Mouse (Mus musculus) hindbrain, embryonic 16.5 days (tissue): ENCODE results near the gene Fubp1. TPM values are rescaled to one million over a fixed set of nuclear protein-coding genes. Genes with fewer than 3 reads are reported as not detected.
"Not testable (repeated sequence)": the region's sequence is repeated elsewhere in the genome, so short reads cannot be mapped to it uniquely, and the experiment has no call there.

Source experiments
- ATAC-seq: fragments of 200-750 bp; cut with Nextera tagmentation; 2 replicates; pipeline ENCODE4 v1.8.0; 2017; ENCODE audit warnings: moderate TSS enrichment, moderate library complexity
- H3K27ac ChIP-seq: fragments of 300-500 bp; sonication (generic); 2 replicates; pipeline ENCODE4 v1.5.1; 2014; ENCODE audit warnings: low read depth, mild to moderate bottlenecking, control low read depth, low read length, moderate library complexity
- H3K27me3 ChIP-seq: fragments of 300-500 bp; sonication (generic); replicated peaks from 2 replicates; pipeline ENCODE4 v1.6.1; 2014; ENCODE audit warnings: low read length; ENCODE audit not compliant: control insufficient read depth, insufficient read depth
- H3K36me3 ChIP-seq: fragments of 300-500 bp; sonication (generic); 2 replicates; pipeline ENCODE4 v1.6.1; 2014; ENCODE audit warnings: mild to moderate bottlenecking, low read length, moderate library complexity, mixed read lengths; ENCODE audit not compliant: control insufficient read depth, insufficient read depth
- H3K4me1 ChIP-seq: fragments of 300-500 bp; sonication (generic); 2 replicates; pipeline ENCODE4 v1.6.1; 2014; ENCODE audit warnings: low read depth, low read length; ENCODE audit not compliant: control insufficient read depth, insufficient read depth
- H3K4me2 ChIP-seq: fragments of 300-500 bp; sonication (generic); 2 replicates; pipeline ENCODE4 v1.6.1; 2014; ENCODE audit warnings: mild to moderate bottlenecking, low read length, control low read depth, moderate library complexity
- H3K4me3 ChIP-seq: fragments of 300-500 bp; sonication (generic); 2 replicates; pipeline ENCODE4 v1.5.1; 2014; ENCODE audit warnings: mild to moderate bottlenecking, low read length, control low read depth, moderate library complexity
- H3K9ac ChIP-seq: fragments of 300-500 bp; sonication (generic); 2 replicates; pipeline ENCODE4 v1.6.1; 2014; ENCODE audit warnings: low read depth, mild to moderate bottlenecking, control low read depth, low read length, moderate library complexity
- H3K9me3 ChIP-seq: fragments of 300-500 bp; sonication (generic); 2 replicates; pipeline ENCODE4 v1.6.1; 2014; ENCODE audit warnings: mild to moderate bottlenecking, low read length, moderate library complexity; ENCODE audit not compliant: control insufficient read depth
- WGBS: fragments of 180-500 bp; shearing (Covaris S2); extraction: QIAGEN DNeasy Blood & Tissue Kit; methylation state at CpG from one replicate; pipeline ENCODE4 v1.1.7; 2014; 5-methylcytosine and 5-hydroxymethylcytosine counted together
- polyA plus RNA-seq: library from polyadenylated mRNA; unstranded; fragments of >200 nt; fragmentation: Nextera tagmentation; extraction: Ambion mirVana; gene quantifications from 2 replicates; pipeline ENCODE4 v1.2.1, GENCODE M21; 2015

The Fubp1 gene
- polyA plus RNA-seq, 1 experiment from 2014 or later: 168 TPM

DNA sequence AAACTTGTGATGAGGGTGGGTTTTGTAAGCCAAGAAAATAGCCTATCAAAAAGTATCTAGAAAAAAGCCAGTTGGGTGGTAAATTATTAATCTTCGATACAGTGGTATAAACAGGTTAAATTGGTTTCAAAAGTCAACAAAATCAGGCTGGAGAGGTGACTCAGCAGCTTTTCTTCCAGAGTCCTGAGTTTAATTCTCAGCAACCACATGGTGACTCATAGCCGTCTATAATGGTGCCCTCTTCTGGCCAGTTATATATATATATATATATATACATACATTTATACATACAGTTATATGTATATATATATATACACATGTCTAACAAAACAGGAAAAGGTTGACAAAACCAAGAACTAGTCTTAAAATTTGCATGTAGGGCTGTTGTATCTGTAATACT lies 28.6 kb downstream of the Fubp1 start:
- ATAC-seq: 0 out of 2 replicates have a peak, but pooled peaks have one; percentile 57

DNA sequence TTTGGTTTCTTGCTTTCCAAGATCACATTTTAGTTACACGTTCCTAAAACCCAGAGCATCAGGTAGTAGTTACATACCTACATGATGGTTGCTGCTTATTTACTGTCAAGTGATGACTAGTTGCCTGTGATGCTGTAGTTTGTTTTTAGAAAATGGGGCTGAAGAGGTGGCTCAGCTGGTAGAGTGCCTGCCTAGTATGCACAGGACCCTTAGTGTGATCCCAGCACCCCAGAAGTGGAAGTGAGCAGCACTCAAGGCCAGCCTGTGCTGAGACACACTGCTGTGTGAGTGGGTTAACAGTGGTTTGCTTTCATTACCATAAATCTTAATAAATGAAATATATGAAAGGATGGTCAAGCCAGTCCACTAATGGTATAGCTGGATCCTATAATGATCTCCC lies 29.4 kb downstream of the Fubp1 start:
- Histone ChIP-seq H3K4me2 (no peak overlapping the region), H3K4me3 (no peak overlapping the region), H3K36me3 (peaks cover 14% of the 10 kb centered on the region), H3K27ac (no peak overlapping the region), H3K9me3 (no peaks in the 10 kb centered on the region), H3K9ac (no peak overlapping the region), H3K27me3 (no peaks in the 10 kb centered on the region), H3K4me1 (no peaks in the 10 kb centered on the region)
- ATAC-seq: no peak
- 100% methylated on average over 1 of the region's 1 CpGs for WGBS

More for the DNA sequence above, 28.6 kb downstream of the Fubp1 start:
- Histone ChIP-seq H3K4me1 (no peaks in the 10 kb centered on the region), H3K9ac (no peak overlapping the region), H3K4me2 (no peak overlapping the region), H3K27me3 (no peaks in the 10 kb centered on the region), H3K4me3 (no peak overlapping the region), H3K27ac (no peak overlapping the region), H3K36me3 (peaks cover 16% of the 10 kb centered on the region), H3K9me3 (no peaks in the 10 kb centered on the region)
- WGBS: 68% methylated on average over 2 of the region's 2 CpGs

DNA sequence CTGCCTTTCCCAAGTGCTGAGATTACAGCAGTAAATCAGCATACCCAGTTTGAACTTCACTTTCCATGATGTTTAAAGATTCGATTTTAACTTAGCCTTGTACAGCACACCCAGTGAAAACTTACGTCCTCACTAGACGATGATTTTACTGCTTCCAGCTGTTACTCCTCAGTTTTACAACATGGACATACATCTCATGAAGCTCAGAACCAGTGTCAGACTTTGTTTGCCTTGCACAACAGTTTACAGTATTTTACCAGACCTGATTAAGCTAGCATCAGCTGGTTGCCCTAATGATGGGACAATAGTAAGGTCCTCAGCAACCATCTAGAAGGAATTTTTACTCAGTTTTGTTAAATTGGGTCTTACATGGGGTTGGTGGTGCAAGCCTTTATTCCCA lies 30.9 kb downstream of the Fubp1 start:
- Histone ChIP-seq H3K36me3 (peaks cover 11% of the 10 kb centered on the region), H3K9me3 (no peaks in the 10 kb centered on the region), H3K9ac (no peak overlapping the region), H3K27ac (no peak overlapping the region), H3K4me1 (no peaks in the 10 kb centered on the region), H3K4me2 (no peak overlapping the region), H3K27me3 (no peaks in the 10 kb centered on the region), H3K4me3 (no peak overlapping the region)
- WGBS: 82% methylated on average over 3 of the region's 3 CpGs
- ATAC-seq: no peak

DNA sequence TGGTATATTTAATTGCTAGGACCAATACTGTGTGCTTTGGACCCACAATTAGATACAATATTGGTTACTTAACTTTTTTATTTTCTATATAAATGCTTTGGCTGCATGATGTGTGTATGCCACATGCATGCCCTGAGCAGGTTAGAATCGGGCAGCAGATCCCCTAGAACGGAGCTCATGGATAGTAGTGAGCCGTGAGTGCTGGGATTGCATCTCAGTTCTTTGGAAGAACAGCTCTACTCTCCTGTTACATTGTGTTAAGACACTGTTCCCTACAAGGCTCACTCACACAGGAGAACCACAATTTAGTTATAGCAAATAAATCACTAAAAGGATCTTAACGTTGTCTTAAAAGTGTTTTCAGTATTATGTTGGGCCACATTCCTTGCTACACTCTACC lies 33.1 kb downstream of the Fubp1 start:
- no peak overlapping the region for H3K4me2 ChIP-seq
- WGBS: 83% methylated on average over 4 of the region's 4 CpGs
- H3K27ac ChIP-seq: no peak overlapping the region
- H3K9me3 ChIP-seq: no peaks in the 10 kb centered on the region
- H3K4me1 ChIP-seq: no peaks in the 10 kb centered on the region
- H3K36me3 ChIP-seq: peaks cover 5% of the 10 kb centered on the region; the same call in 1 of the 2 replicates
- ATAC-seq: no peak
- H3K27me3 ChIP-seq: no peaks in the 10 kb centered on the region
- no peak overlapping the region for H3K4me3 ChIP-seq
- no peak overlapping the region for H3K9ac ChIP-seq

DNA sequence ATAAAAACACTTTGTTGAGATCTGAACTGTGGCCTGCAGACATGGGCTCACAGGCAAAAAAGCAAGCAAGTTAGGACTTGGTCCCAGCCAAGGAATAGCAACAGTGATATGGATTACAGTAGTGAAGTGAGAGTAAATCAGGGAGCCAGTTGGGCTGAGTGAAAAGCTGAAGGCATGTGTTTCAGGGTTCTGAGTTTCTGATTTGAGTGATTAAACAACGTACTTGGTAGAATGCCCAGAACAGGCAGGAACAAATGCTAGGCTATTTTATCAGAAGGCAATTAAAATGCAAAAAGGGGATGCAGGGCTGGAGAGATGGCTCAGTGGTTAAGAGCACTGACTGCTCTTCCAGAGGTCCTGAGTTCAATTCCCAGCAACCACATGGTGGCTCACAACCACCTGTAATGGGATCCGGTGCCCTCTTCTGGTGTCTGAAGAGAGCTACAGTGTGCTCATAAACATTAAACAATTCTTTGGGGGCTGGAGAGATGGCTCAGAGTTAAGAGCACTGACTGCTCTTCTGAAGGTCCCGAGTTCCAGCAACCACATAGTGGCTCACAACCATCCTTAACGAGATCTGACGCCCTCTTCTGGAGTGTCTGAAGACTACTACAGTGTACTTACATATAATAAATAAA lies 35.2 kb downstream of the Fubp1 start:
- Histone ChIP-seq H3K4me2 (no peak overlapping the region), H3K27me3 (no peaks in the 10 kb centered on the region), H3K9ac (no peak overlapping the region), H3K36me3 (no peaks in the 10 kb centered on the region; the same call in 1 of the 2 replicates), H3K9me3 (no peaks in the 10 kb centered on the region), H3K4me1 (no peaks in the 10 kb centered on the region), H3K4me3 (no peak overlapping the region), H3K27ac (no peak overlapping the region)
- no peak for ATAC-seq
- WGBS: 83% methylated on average over 5 of the region's 5 CpGs

DNA sequence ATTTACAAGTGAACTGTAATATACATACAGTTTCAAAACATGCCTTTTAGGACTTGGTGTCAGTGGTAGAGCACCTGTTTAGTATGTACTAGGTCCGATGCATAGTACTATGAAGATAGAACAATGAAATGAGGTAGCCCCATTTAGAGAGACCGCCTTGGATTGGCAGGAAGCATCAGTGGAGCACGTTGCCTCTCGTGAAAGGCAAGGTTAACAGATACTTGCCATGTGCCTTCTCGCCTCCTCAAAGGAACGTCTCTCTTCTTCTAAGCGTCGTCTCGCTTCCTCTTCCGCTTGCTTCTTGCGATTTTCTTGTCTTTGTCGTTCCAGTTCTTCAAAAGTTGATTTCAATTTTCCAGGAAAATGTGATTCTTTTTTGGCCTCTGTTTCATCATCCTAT lies 37.5 kb downstream of the Fubp1 start:
- no peak for ATAC-seq
- no peaks in the 10 kb centered on the region for H3K27me3 ChIP-seq
- no peaks in the 10 kb centered on the region for H3K9me3 ChIP-seq
- H3K4me3 ChIP-seq: no peak overlapping the region
- H3K36me3 ChIP-seq: no peaks in the 10 kb centered on the region; the same call in 1 of the 2 replicates
- H3K27ac ChIP-seq: no peak overlapping the region
- H3K9ac ChIP-seq: no peak overlapping the region
- no peak overlapping the region for H3K4me2 ChIP-seq
- H3K4me1 ChIP-seq: no peaks in the 10 kb centered on the region
- WGBS: 91% methylated on average over 12 of the region's 12 CpGs

DNA sequence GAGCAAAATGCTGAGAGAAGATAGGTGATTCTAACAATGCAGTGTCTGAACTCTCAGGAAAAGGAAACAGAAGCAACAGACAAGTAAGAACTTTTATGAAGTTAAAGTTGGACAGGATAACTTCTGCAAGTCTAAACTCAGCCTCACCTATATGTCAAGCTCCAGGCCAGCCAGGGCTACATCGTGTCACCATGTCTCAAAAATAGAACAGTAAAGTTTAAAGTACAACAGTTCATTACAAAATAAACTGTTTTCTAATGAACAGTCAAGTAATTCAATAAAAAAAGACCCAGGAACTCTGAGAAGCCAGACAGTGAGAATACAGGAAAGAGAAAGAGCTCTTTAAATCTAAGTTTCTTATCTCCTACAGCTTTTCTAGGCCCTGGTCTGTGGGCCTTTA lies 40.3 kb downstream of the Fubp1 start:
- no peak overlapping the region for H3K4me2 ChIP-seq
- ATAC-seq: no peak
- H3K4me3 ChIP-seq: no peak overlapping the region
- no peaks in the 10 kb centered on the region for H3K4me1 ChIP-seq
- WGBS: 94% methylated on average over 1 of the region's 1 CpGs
- H3K9ac ChIP-seq: no peak overlapping the region
- H3K27ac ChIP-seq: no peak overlapping the region
- no peaks in the 10 kb centered on the region for H3K9me3 ChIP-seq
- H3K27me3 ChIP-seq: no peaks in the 10 kb centered on the region
- no peaks in the 10 kb centered on the region for H3K36me3 ChIP-seq

DNA sequence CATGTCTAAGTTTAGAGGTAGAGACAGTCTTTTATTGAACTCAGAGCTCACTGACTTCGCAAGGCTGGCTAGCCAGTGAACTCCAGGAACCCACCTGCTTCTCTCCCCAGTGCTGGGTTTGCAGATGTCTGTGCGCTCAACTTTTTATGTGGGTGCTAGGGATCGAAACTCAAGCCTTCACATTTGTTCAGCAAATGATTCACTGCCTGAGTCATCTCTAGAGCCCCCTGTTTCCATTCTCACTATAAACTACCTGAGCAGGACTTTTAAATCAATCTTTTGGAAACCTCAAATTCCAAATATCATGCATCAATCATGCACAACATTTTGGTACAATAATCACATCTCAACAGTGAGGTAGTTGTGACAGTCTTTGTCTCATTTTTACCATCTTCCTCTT lies 47.3 kb downstream of the Fubp1 start:
- H3K4me2 ChIP-seq: no peak overlapping the region
- no peaks in the 10 kb centered on the region for H3K4me1 ChIP-seq
- H3K9me3 ChIP-seq: no peaks in the 10 kb centered on the region
- H3K9ac ChIP-seq: no peak overlapping the region
- no peak for ATAC-seq
- H3K36me3 ChIP-seq: no peaks in the 10 kb centered on the region
- no peaks in the 10 kb centered on the region for H3K27me3 ChIP-seq
- no peak overlapping the region for H3K27ac ChIP-seq
- H3K4me3 ChIP-seq: no peak overlapping the region
- 94% methylated on average over 3 of the region's 3 CpGs for WGBS

DNA sequence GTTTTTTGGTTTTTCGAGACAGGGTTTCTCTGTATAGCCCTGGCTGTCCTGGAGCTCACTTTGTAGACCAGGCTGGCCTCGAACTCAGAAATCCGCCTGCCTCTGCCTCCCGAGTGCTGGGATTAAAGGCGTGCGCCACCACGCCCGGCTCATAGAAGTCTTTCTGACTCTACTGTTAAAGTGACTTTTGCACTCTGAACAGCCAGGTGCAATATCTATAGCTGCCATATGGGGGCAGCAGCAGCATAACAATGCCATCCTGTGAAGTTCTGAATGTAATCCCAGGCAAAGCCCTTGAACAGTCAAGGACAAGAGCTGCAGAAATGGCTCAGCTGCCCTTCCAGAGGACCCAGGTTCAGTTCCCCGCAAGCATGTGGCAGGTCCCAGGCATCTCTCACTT lies 49.2 kb downstream of the Fubp1 start:
- not testable (repeated sequence) for H3K27ac ChIP-seq, H3K4me2 ChIP-seq, H3K9me3 ChIP-seq, H3K4me3 ChIP-seq, H3K27me3 ChIP-seq, H3K4me1 ChIP-seq, H3K9ac ChIP-seq, H3K36me3 ChIP-seq
- 44% methylated on average over 7 of the region's 9 CpGs for WGBS
- ATAC-seq: peak; percentile 65; the same call in 1 of the 2 replicates
